Mouse (Mus musculus) layer of hippocampus, adult 18-20 months (tissue): ENCODE results near the gene Gm10334. TPM values are rescaled to one million over a fixed set of nuclear protein-coding genes. Genes with fewer than 3 reads are reported as not detected.
"Not testable (repeated sequence)": the region's sequence is repeated elsewhere in the genome, so short reads cannot be mapped to it uniquely, and the experiment has no call there.

Source experiments
- DNase-seq, 2 experiments: peaks; one replicate each; pipeline ENCODE4 v3.0.0; 2022; ENCODE audit warnings: low spot score in 2 of 2
- long read RNA-seq: library from polyadenylated mRNA; stranded (forward); transcript quantifications from one replicate; pipeline ENCODE4 v2.0.0, GENCODE M21; 2021
- total RNA-seq, 2 experiments: library from RNA; stranded (reverse); gene quantifications; 2 replicates each; pipeline ENCODE4 v1.2.3; 2021

Gene Gm10334
- total RNA-seq: not detected
- long read RNA-seq: 0 reads

DNA sequence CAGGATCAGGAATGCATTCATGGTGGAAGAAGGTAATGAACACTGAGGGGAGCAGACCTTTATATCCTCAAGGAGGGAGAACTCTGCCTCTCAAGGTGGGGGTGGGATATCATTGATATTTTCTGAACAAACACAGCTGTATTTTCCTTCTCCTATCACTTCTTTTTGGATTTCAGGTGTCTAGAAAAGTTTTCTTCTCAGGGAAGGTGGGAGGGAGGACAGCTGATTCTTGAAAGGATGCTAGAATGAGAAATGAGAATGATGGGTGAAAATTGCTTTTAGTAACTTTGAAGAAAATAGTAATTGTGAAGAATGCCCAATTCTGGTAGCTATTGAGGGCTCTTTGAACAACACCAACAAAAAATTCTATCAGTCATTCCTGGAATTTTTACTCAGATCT, at the start of gene Gm10334:
Gene Gm10334 (minus strand): TSS at position 101 of the 400 bp plus-strand sequence.
- DNase-seq: not testable (repeated sequence)

DNA sequence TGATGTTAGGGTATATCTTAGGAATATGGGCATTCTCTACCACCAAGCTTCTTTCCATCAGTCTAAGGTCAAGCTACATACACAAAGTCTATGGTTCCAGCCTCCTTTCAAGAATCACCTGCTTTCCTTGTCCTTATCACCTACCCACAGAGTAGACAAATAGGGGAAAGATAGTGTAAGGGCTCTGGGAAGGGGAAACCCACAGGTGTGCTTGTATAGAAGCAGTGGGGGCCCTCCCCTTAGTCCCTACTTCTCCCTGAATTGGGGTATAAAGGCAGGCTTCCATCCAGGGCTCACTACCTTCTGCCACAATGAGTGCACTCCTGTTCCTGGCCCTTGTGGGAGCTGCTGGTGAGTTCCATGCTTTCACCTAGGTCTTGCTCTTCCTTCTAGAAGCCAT, 12.7 kb upstream of the Gm10334 start, which contains the start of gene Prss1:
Gene Prss1 (plus strand): TSS at position 301 of the 400 bp plus-strand sequence.
- not testable (repeated sequence) for DNase-seq

DNA sequence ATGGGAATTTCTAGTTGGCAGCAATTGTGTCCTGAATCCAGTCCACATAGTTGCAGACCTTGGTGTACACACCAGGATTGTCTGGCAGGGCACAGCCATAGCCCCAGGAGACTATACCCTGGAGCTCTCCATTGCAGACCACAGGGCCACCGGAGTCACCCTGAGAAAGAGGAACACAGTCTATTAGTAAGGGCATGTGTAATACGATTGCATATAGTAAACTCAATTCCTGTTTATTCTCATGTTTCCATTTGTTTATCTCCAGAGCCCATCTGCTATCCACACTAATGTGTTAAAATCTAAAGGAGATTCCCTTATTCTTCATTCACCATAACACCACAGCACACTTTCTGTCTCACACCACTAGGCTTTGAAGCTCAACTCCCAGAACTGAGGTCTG, 3.7 kb downstream of the Gm10334 start:
- DNase-seq: not testable (repeated sequence)

Other genes starting within 250 kb of the Gm10334 start
- gene Try4, start 143.9 kb downstream of the Gm10334 start, total RNA-seq: not detected
- gene Try5, start 129.3 kb downstream of the Gm10334 start, total RNA-seq: not detected
- not detected for gene Try10, start 92.0 kb downstream of the Gm10334 start, total RNA-seq
- gene Prss3, start 68.5 kb downstream of the Gm10334 start, total RNA-seq: not detected
- not detected for gene Gm5771, start 53.8 kb downstream of the Gm10334 start, total RNA-seq
- gene Prss1, start 12.8 kb upstream of the Gm10334 start, total RNA-seq: not detected
- not detected for gene Prss2, start 75.6 kb upstream of the Gm10334 start, total RNA-seq
- 10 to 100 TPM; 75.5 to 80.5 TPM for gene Ephb6, start 159.3 kb upstream of the Gm10334 start, total RNA-seq
- under 1 TPM; 0.59 to 0.81 TPM for gene Trpv6, start 190.3 kb upstream of the Gm10334 start, total RNA-seq
- not detected for gene Trpv5, start 234.6 kb upstream of the Gm10334 start, total RNA-seq
- not detected for gene Llcfc1, start 238.3 kb upstream of the Gm10334 start, total RNA-seq